Mouse (Mus musculus) mature B cell (primary cell): Measurements from ENCODE around the gene Amph.
"Not testable (repeated sequence)": the region's sequence is repeated elsewhere in the genome, so short reads cannot be mapped to it uniquely, and the experiment has no call there.

Experiments used
- in situ Hi-C: fragments of 300-500 bp; cut with MboI; formaldehyde crosslinking; loops from 2 replicates; pipeline ENCODE4 v1.14.3; 2019

Gene Amph

DNA sequence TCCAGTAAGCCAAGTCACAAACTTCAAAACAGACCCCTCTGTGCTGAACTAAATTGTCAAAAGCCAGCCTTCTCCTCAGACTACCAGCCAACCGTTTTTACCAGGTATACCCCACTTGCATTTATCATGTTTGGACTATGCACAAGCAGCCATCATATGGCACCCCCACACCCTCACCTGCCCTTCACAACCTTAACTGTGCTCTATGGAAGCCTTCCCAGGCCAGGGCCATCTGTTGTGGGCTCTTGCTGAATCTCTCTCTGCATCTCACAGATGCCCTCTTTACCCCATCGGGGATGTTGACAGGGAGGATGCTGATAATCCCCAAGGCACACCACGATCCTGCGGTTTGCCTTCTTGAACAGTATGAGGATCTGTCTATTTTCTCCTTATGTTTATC, 77.9 kb downstream of the Amph start:
- in situ Hi-C loops = no loop called here

DNA sequence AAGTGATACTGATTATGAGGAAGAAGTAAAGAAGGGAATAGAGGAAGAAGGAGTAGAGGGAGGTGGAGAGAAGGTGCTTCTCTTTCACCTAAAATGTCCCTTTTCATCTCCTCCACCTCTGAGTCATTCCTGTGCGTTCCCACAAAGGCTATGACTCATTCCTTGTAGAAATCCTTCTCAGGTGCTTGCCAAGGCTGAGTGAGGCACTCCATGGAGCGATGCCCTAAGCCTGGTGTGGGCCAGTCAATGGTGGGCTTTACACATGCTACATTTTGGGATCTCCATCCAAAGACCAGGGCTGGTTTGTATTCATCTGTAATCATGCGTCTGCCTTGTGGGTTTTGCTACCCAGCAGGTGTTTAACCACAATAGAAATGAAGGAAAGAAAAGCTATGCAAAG, 78.9 kb downstream of the Amph start:
- in situ Hi-C loops = no loop called here

GRCm38 (mm10) chr13:19027766-19028350, 79.9 kb downstream of the Amph start:
- in situ Hi-C loops = no loop called here

DNA sequence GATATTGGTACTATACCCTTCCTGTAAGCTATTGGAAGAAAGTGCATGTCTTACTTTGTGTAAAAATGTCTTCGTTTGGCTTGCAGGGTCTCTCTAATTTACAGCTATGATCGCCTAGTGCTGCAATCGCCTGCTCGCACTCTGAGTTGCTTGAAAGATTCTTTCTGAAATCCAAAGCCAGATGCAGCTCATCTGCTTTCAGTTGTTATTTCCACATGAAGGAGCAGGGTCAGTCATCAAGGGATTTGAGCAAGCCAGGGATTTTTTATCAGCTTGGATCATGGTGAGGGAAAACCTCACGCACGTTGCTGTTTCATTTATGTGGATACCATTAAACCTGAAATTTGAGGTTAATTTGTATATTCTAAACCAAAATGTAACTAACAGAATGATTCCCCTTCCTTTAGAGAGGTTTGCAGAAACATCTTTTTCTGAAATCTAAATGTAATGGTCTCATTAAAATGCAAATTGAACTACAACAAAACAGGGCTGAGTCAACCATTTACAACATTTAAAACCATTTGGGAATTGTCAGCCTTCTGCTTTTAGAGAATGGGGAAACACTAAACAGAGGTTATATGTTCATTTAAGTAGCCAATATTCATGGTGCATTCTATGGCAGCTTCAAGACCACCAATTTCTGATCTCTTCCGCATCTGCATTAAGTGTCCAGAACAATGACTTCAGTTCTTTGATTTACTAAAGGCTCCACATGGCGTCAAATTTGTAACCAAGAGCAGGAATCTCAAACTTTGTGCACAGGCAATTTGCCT, 84.1 kb downstream of the Amph start:
- in situ Hi-C loops = no loop called here

DNA sequence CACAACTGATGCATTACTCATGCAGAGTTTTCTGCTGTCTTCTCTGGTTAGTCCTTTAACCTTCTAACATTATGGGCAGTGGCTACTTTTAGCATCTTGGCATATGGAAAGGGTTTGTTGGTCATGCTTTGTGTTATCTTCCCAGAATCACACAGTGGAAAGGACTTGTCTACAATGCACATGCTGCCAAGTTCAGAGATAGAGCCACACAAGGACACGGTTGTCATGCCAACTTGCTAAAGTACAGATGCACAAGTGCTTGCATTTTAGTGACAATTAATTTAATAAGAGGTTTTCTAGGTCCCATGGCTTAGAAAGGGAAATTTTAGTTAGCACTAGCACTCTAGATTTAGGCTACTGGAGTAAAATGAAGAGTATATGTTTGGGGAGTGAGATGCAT, 104.1 kb downstream of the Amph start:
- in situ Hi-C loops = no loop called here

GRCm38 (mm10) chr13:19054504-19054903, 106.5 kb downstream of the Amph start:
- in situ Hi-C loops = no loop called here

DNA sequence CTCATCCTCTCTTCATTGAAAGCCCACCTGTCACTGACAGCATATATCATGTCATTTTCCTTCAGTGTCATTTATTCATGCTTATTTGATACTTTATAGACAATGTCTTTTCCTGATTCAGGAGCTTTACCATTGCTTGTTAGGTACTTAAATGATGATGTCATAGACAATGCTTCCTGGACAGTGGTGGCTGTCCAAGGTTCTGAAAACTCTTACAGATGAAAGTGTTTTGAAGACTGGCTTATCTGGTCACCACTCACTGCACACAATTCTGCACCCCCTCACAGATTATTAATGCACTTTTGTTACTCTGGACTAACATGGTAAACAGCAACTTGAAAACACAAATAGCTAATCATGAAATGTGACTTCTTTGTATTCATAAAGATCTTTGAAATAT, 124.3 kb downstream of the Amph start:
- in situ Hi-C loops = no loop called here

GRCm38 (mm10) chr13:19077427-19077826, 129.4 kb downstream of the Amph start:
- in situ Hi-C loops = no loop called here

DNA sequence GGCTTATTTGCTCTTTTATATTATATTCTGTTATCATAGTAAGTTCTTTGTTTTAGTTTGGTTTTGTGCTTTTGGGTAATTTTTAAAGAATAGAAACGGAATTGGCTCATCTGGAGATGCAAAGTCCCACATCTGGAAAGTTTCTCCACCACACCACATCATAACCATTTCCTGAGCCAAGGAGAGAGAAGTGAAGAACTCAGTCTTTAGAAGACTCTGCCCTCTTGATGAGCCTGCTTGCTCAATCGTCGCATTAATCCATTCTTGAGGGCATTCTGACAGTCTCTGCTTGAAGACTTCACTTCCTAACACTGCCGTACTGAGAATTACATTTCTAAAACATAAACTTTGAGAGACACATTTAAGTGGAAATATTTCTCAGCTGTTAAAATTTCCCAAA, 133.9 kb downstream of the Amph start:
- in situ Hi-C loops = no loop called here

DNA sequence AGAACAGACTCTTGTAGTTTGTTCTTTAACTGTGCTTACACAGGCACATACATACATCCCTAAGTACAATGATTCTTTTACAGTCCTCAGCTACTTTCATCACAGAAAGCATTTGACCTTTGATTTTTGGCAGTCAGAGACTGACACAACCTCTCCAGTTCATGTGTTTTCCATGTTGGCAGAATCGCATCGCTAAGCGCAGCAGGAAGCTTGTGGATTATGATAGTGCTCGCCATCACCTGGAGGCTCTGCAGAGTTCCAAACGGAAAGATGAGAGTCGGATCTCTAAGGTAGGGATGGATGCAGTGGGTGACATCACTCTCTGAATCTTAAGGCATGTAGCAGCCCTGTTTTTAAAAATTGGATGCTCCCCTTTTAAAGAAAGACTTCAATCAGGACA, 146.6 kb downstream of the Amph start:
- in situ Hi-C loops = no loop called here

DNA sequence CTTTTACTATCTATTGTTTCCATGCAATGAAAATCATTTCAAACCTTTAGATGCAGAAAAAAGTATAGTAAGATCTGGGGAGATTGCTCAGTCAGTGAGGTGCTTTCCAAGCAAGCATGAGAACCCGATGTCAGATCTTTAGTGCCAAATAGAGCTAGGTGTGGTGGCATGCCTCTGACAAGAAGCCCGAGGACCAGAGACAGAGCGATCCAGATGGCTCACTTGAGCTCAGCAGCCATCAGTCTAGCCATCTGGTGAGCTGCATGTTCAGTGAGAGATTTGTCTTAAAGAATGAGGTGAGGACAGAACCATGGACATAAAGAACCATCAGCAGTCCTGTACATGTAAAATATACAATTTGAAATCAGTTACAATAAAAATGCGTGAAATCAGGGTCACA, 149.1 kb downstream of the Amph start:
- in situ Hi-C loops = no loop called here

DNA sequence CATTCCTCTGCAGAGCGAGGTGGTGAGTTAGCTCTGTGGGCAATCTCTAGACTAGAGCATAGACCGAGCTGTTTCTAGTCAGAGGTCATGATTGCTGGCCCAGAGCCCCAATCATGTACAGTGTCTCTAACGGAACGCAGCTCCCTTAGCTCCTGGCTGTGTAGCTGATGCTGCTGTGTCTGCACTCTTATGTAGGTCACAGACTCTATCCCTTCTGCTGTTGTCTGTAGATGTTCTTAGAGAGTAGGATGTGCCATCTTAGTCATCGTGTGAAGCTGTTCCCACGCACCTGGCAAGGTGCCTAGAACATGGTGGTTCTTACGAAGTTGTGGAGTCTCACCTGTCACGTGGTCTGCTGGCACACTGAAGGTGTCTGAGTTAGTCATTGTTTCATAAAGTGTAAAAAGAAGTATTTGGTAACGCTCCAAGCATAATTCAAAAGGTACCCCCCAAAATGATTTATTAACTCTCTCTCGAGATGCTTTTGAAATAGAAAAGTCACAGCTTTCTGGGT, 153.9 kb downstream of the Amph start:
- in situ Hi-C loops = no loop called here

- in situ Hi-C loops = no loop called here
These were observed 158.4 kb downstream of the Amph start for GRCm38 (mm10) chr13:19106418-19106817.

GRCm38 (mm10) chr13:19109331-19109730, 161.3 kb downstream of the Amph start:
- in situ Hi-C loops = no loop called here

DNA sequence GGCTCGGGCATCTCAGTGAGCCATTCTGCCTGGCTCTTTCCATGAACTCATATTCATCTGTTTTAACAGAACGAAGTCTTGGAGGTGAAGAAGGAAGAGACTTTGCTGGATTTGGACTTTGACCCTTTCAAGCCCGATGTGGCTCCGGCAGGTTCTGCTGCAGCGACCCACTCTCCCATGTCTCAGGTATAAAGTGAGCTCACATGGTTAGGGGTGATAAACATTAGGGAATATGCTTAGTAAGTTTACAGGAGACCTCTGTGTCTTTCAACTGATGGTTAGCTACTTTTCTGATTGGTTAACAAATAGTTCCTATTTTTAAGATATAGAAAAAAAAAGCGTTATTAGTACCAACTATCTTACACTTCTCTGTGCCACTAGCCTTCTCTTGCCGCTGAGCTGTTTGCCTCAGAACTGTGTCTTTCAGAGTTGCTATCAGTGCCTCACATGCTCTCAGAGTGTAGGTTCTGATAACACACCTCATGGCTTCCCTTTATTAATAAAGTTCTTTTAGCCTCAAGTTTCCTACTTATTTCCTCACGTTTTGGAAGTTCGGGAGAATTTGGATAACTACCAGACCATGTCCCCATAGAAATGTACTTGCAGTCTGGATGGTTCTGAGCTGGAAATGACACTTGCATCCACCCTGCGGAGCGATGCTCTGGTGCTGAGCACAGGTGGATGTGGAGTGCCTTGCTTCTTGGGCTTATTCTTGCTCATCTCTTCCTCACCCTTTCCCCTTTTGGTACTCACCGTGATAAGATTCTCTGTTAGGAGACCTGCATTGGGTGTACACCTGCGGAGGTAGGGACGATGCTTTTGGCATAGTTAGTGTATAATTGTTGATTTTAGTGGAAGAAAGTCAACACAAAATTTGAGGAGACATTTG, 165.3 kb downstream of the Amph start:
- in situ Hi-C loops = no loop called here

DNA sequence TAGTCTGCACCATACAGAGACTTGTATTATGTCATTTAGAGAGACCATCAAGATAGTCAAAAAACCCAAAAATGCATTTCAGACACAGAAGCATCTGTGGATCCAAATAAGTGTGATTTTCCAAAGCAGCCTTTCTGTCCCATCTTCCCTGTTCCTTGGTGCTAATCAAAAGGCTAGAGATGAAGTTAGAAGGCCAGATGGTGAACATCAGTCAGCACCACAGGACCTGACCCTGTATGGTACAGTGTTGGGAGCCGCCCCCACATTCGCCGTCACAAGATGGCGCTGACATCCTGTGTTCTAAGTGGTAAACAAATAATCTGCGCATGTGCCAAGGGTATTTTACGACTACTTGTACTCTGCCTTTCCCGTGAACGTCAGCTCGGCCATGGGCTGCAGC, 166.8 kb downstream of the Amph start:
- in situ Hi-C loops = not testable (repeated sequence)

DNA sequence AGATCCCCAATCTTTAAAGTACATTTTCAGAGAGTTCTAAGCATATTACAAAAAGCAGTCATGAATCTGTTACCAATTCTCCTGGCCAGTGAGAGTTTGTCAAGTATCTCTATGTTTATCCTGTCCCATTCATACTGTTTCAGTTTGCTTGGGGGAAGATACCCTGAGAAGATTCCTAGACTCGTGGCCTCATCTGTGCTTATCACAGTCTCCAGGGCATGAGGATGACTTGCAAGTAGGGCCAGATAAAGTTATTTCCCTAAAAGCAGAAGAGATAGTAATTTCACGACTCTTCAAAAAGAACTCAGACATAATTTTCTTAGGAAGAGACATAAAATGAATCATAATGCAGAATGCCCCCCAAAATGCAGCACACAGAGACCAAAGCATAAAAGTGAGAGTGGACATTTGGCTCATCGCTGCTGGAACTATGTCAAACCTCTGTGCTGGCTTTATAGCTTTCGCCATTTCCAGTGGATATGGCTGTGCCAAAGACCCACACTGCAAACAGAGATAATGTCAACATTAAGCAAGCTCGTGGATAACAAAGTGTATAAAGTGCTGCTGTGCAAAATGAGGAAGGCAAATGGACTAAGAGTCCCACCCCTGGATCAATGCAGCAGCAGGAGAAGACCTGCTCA, 179.0 kb downstream of the Amph start:
- in situ Hi-C loops = no loop called here

DNA sequence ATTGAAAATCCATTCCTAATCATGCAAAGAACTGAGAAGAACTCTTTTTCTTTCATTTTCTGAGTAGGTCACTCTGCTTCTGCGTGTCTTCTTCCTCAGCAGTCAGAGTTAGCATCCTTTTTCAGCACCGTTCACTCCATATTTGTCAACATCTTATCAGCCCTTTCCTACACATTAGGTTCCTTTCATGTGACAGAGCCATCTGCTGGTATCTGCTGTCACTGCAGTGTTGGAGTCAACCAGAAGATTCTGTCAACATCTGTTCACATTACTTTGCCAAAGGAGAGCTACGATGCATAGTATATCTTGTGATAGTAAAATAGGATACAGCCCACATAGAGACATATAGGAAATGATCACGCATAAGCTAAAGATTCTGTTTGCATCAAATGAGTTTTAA, 185.8 kb downstream of the Amph start:
- in situ Hi-C loops = no loop called here

DNA sequence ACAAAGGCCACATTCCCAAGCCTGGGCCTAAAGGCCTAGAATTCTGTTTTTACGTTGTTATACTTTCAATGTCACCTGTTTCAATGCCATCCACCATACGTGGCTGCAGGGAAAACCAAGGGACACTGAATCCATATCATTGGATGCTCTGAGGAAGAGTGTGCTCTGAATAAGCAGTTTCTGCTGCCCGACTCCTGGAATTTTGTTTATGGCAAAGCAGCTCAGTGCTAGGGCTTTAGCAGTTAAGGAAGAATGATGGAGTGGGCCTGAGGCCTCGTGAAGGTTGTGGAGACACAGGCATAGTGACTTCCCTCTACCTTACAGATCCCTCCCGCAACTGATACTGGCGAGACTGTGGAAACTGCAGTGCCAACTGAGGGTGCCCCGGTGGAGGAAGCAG, 189.2 kb downstream of the Amph start:
- in situ Hi-C loops = no loop called here

DNA sequence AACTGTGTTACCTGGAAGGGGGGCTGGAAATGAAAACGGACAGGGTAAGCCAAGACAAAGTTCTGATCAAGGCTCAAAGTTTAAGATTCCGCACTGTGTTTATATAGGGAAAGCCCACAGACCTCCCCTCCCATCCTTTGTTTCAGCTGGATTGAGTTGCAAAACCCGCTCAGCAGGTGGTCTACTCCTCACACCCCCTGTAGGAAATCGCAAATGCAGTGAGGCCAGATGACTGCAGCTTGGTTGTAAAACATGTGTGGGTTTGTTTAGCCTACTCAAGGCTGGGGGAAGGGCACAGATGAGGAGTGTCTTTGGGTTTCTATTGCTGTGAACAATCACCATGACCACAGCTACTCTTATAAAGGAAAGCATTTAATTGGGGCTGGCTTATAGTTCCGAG, 189.9 kb downstream of the Amph start:
- in situ Hi-C loops = no loop called here

DNA sequence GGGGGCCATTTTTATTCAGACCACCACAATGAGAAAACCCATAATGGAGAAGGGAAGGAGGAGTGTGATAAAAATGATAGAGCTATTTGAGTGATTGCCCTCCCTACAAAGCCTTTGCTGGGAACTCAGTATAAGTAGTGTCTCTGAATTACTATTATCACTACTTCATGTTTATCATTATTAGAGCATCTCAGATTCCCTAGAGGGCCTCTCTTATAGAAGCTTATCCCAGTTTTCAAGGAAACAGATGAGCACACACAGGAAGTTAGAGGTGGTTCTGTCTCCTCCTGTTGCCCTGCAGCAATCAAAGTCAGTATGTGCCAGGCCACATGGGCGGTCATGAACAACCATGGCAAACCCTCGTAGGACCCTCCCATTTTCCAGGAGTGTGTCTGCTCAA, 190.5 kb downstream of the Amph start:
- in situ Hi-C loops = no loop called here

DNA sequence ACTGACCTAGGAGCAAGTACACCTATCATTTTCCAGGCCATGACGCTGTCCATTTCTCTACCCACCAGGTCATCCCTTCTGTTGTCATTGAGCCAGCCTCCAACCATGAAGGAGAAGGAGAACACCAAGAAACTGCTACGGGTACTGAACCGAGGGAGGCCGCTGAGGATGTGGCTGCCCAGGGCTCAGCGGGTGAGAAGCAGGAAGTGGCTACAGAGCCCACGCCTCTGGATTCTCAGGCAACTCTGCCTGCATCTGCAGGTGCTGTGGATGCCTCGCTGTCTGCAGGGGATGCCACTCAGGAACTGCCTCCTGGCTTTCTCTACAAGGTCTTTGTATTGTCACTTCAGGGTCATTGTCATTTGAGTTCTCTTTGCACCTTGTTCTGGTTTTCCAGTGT, 191.1 kb downstream of the Amph start:
- in situ Hi-C loops = no loop called here
